Mouse (Mus musculus) CH12.LX (cell line): ENCODE data around the gene Scn8a. TPM values are rescaled to one million over a fixed set of nuclear protein-coding genes. Genes with fewer than 3 reads are reported as not detected.

Source experiments
- DNase-seq: peaks from one replicate; pipeline ENCODE4 v3.0.0-alpha.2; 2013; ENCODE audit errors: extremely low read depth
- H3K27ac ChIP-seq: 2 replicates; pipeline ENCODE4 v1.5.1; 2012; ENCODE audit warnings: low read depth, mild to moderate bottlenecking, control low read depth, moderate library complexity; ENCODE audit not compliant: insufficient read depth
- H3K27me3 ChIP-seq: replicated peaks from 2 replicates; pipeline ENCODE3; 2012; ENCODE audit warnings: inconsistent platforms
- H3K36me3 ChIP-seq, 2 experiments: replicated peaks in 1 of 2; 2 replicates each; pipeline versions ENCODE3 to v1.6.1; 2012; ENCODE audit warnings: inconsistent platforms in 1 of 2, low read length in 1 of 2, mild to moderate bottlenecking in 1 of 2, mixed read lengths in 1 of 2, moderate library complexity in 1 of 2; ENCODE audit not compliant: control insufficient read depth in 1 of 2, insufficient read depth in 1 of 2
- H3K4me1 ChIP-seq, 2 experiments: 2 replicates each; pipeline ENCODE4 v1.6.1; 2012; ENCODE audit warnings: inconsistent platforms in 1 of 2, moderate library complexity in 1 of 2; ENCODE audit not compliant: insufficient read depth in 2 of 2, control insufficient read depth in 1 of 2
- H3K4me2 ChIP-seq: 2 replicates; pipeline ENCODE4 v1.6.1; 2012; ENCODE audit warnings: low read depth, mild to moderate bottlenecking, control low read depth; ENCODE audit not compliant: poor library complexity, insufficient read depth, severe bottlenecking
- H3K4me3 ChIP-seq, 3 experiments: fragments of 150-350 bp in 1 of 3; sonication (generic) in 1 of 3; replicated peaks in 1 of 3; 2 replicates each; pipeline versions ENCODE3 to v1.5.1; 2011 to 2012; ENCODE audit warnings: low read depth in 2 of 3, low read length in 2 of 3, mild to moderate bottlenecking in 2 of 3, moderate library complexity in 2 of 3, control low read depth in 1 of 3, improper control_type of control experiment in 1 of 3, inconsistent platforms in 1 of 3, mixed read lengths in 1 of 3; ENCODE audit not compliant: poor library complexity in 1 of 3
- H3K79me2 ChIP-seq: replicated peaks from 2 replicates; pipeline ENCODE4 v1.6.1; 2012; ENCODE audit warnings: mild to moderate bottlenecking, moderate library complexity; ENCODE audit not compliant: control insufficient read depth, poor library complexity, insufficient read depth, severe bottlenecking; ENCODE audit errors: extremely low read depth
- H3K9ac ChIP-seq: 2 replicates; pipeline ENCODE4 v1.6.1; 2012; ENCODE audit warnings: low read depth, mild to moderate bottlenecking, control low read depth, moderate library complexity; ENCODE audit not compliant: insufficient read depth
- H3K9me3 ChIP-seq: replicated peaks from 2 replicates; pipeline ENCODE3; 2012; ENCODE audit warnings: low read length, inconsistent platforms, mixed read lengths
- E2F4 ChIP-seq: IDR thresholded peaks from 2 replicates; pipeline ENCODE4 v1.6.1; 2011; ENCODE audit warnings: low read depth, low read length, improper control_type of control experiment; ENCODE audit not compliant: insufficient replicate concordance
- EP300 ChIP-seq: IDR thresholded peaks from 2 replicates; pipeline ENCODE4 v1.6.1; 2011; ENCODE audit warnings: low read length, improper control_type of control experiment
- GABPA ChIP-seq: IDR thresholded peaks from 2 replicates; pipeline ENCODE4 v1.6.1; 2012; ENCODE audit warnings: low read depth, low read length, improper control_type of control experiment, inconsistent platforms; ENCODE audit not compliant: insufficient replicate concordance
- JUND ChIP-seq: conservative IDR thresholded peaks from 2 replicates; pipeline ENCODE4 v1.6.1; 2011; ENCODE audit warnings: low read depth, low read length, improper control_type of control experiment
- KAT2A ChIP-seq: IDR thresholded peaks from 2 replicates; pipeline ENCODE4 v1.6.1; 2012; ENCODE audit warnings: low read length, improper control_type of control experiment, inconsistent platforms; ENCODE audit not compliant: insufficient replicate concordance
- MAFK ChIP-seq: IDR thresholded peaks from 2 replicates; pipeline ENCODE4 v1.6.1; 2011; ENCODE audit warnings: low read length, improper control_type of control experiment; ENCODE audit not compliant: insufficient replicate concordance
- MAX ChIP-seq: IDR thresholded peaks from 2 replicates; pipeline ENCODE4 v1.6.1; 2011; ENCODE audit warnings: low read length, improper control_type of control experiment
- MEF2A ChIP-seq: IDR thresholded peaks from 2 replicates; pipeline ENCODE4 v1.6.1; 2014; ENCODE audit warnings: low read depth, mild to moderate bottlenecking, inconsistent platforms, low read length, improper control_type of control experiment, borderline replicate concordance
- MXI1 ChIP-seq: IDR thresholded peaks from 2 replicates; pipeline ENCODE4 v1.6.1; 2011; ENCODE audit warnings: mild to moderate bottlenecking, low read depth, low read length, improper control_type of control experiment
- MYC ChIP-seq: IDR thresholded peaks from 2 replicates; pipeline ENCODE4 v1.6.1; 2011; ENCODE audit warnings: low read depth, mild to moderate bottlenecking, improper control_type of control experiment, low read length
- NELFE ChIP-seq: IDR thresholded peaks from 2 replicates; pipeline ENCODE4 v1.6.1; 2011; ENCODE audit warnings: low read depth, low read length, improper control_type of control experiment
- NRF1 ChIP-seq: IDR thresholded peaks from 2 replicates; pipeline ENCODE4 v1.6.1; 2014; ENCODE audit warnings: low read depth, mild to moderate bottlenecking, inconsistent platforms, low read length, improper control_type of control experiment, moderate library complexity
- PAX5 ChIP-seq: IDR thresholded peaks from 2 replicates; pipeline ENCODE4 v1.6.1; 2012; ENCODE audit warnings: low read length, inconsistent platforms, mixed read lengths
- POLR2AphosphoS2 ChIP-seq: IDR thresholded peaks from 2 replicates; pipeline ENCODE4 v1.6.1; 2011; ENCODE audit warnings: low read depth, low read length, improper control_type of control experiment
- RCOR1 ChIP-seq: conservative IDR thresholded peaks from 2 replicates; pipeline ENCODE4 v1.6.1; 2012; ENCODE audit warnings: low read depth, mild to moderate bottlenecking, inconsistent platforms, low read length, improper control_type of control experiment
- SMC3 ChIP-seq: IDR thresholded peaks from 2 replicates; pipeline ENCODE4 v1.6.1; 2011; ENCODE audit warnings: low read depth, low read length, improper control_type of control experiment
- TBP ChIP-seq: conservative IDR thresholded peaks from 2 replicates; pipeline ENCODE4 v1.6.1; 2011; ENCODE audit warnings: low read depth, low read length, improper control_type of control experiment
- UBTF ChIP-seq: IDR thresholded peaks from 2 replicates; pipeline ENCODE4 v1.6.1; 2012; ENCODE audit warnings: low read depth, mild to moderate bottlenecking, inconsistent platforms, low read length, improper control_type of control experiment, moderate library complexity
- ZC3H11A ChIP-seq: IDR thresholded peaks from 2 replicates; pipeline ENCODE4 v1.6.1; 2012; ENCODE audit warnings: low read depth, mild to moderate bottlenecking, inconsistent platforms, low read length, improper control_type of control experiment
- ZMIZ1 ChIP-seq: IDR thresholded peaks from 2 replicates; pipeline ENCODE4 v1.6.1; 2012; ENCODE audit warnings: low read depth, mild to moderate bottlenecking, inconsistent platforms, low read length, improper control_type of control experiment
- ZNF384 ChIP-seq: IDR thresholded peaks from 2 replicates; pipeline ENCODE4 v1.6.1; 2012; ENCODE audit warnings: low read depth, low read length, improper control_type of control experiment, inconsistent platforms
- dilution Hi-C: fragments of 300-500 bp; cut with MboI; formaldehyde crosslinking; loops from 2 replicates; pipeline ENCODE4 v1.14.3; 2020; ENCODE audit warnings: low sequenced_read_pairs; ENCODE audit not compliant: extremely low pct_unique_long_range_greater_than_20kb, extremely low pct_ligation_motif_present
- in situ Hi-C: fragments of 300-500 bp; cut with MboI; formaldehyde crosslinking; loops from 3 replicates; pipeline ENCODE4 v1.14.3; 2019; ENCODE audit warnings: low sequenced_read_pairs, low pct_ligation_motif_present, low pct_unique_long_range_greater_than_20kb, mixed read lengths
- polyA plus RNA-seq: library from polyadenylated mRNA; unstranded; fragments of >175 nt; gene quantifications from 2 replicates; pipeline ENCODE4 v1.2.1, GENCODE M21; 2012; ENCODE audit warnings: low read depth; ENCODE audit not compliant: insufficient read length
- total RNA-seq, 2 experiments: library from RNA; depleted of rRNA; stranded (reverse); fragments of 300-350 nt in 1 of 2; fragments of >200 nt in 1 of 2; gene quantifications; 2 replicates each; pipeline ENCODE4 v1.2.3; 2012 to 2014

The Scn8a gene
- total and polyA plus RNA-seq, 3 experiments, result 0.13 to 0.39 (median 0.15) TPM

DNA sequence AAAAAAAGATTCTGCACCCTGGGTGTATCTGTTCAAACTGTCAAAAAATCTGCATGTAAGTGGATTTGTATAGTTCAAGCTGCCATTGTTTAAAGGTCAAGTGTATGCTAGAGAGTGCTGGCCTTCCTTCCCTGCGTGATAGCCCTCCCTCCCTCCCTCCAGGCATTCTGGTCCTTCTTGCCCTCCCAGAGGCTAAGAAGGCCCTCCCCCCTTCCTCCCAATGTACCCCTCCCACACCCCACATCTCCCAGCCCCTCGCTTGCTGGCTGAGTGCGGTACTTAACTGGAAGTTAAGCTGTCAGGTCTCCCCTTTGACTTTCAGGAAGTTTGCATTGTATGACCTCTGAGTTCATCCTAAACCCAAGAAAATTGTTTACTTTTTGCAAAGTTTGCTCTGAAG, 60.8 kb downstream of the Scn8a start:
- Histone ChIP-seq H3K4me3 (no peak overlapping the region), H3K27me3 (peaks cover 60% of the 10 kb centered on the region), H3K9ac (no peak overlapping the region), H3K9me3 (peaks cover 3% of the 10 kb centered on the region), H3K27ac (no peak overlapping the region), H3K4me2 (no peak overlapping the region), H3K36me3 (no peaks in the 10 kb centered on the region), H3K79me2 (no peaks in the 10 kb centered on the region), H3K4me1 (no peaks in the 10 kb centered on the region)
- in situ Hi-C loops, result no loop called here
- TF ChIP-seq MAFK (no peak), UBTF (no peak), ZC3H11A (no peak), ZMIZ1 (no peak), SMC3 (no peak), RCOR1 (no peak), ZNF384 (no peak), EP300 (no peak), MXI1 (no peak), GABPA (no peak), JUND (no peak), TBP (no peak), E2F4 (no peak), POLR2AphosphoS2 (no peak), MAX (no peak), KAT2A (no peak), MYC (no peak), PAX5 (no peak), NRF1 (no peak)
- DNase-seq, result no peak
- dilution Hi-C loops, result no loop called here

- Histone ChIP-seq H3K4me2 (no peak overlapping the region), H3K9me3 (peaks cover 10% of the 10 kb centered on the region), H3K4me3 (no peak overlapping the region), H3K9ac (no peak overlapping the region), H3K36me3 (no peaks in the 10 kb centered on the region), H3K79me2 (no peaks in the 10 kb centered on the region), H3K27ac (no peak overlapping the region), H3K27me3 (peaks cover 70% of the 10 kb centered on the region), H3K4me1 (no peaks in the 10 kb centered on the region)
- DNase-seq, result no peak
- dilution Hi-C loops, result no loop called here
- in situ Hi-C loops, result no loop called here
- TF ChIP-seq MEF2A, result no peak
- no peak for TF ChIP-seq NELFE
These were observed 66.5 kb downstream of the Scn8a start for GRCm38 (mm10) chr15:100936176-100936575.
